Comparison of ENCODE assay signal across 17 mouse cellular contexts in genomic region chr3:132903386-132903785, GRCm38 (mm10). TPM values are rescaled to one million over a fixed set of nuclear protein-coding genes. Genes with fewer than 3 reads are reported as not detected.
"Had no signal": no experiment of that assay in that cellular context is flagged by ENCODE, and none has a peak within 500 bp of the region (broad histone marks: within the 10 kb centered on the region; RNA-seq: fewer than 3 reads in every experiment).

No protein-coding gene starts in this region.

- ATAC-seq: midbrain, embryonic 13.5 days; midbrain, embryonic 15.5 days had no signal

- H3K4me3 ChIP-seq: midbrain, embryonic 13.5 days; midbrain, embryonic 15.5 days; neural tube, embryonic 12.5 days; stomach, embryonic 15.5 days had no signal

- H3K27ac ChIP-seq: liver, embryonic 14.5 days; midbrain, embryonic 13.5 days; midbrain, embryonic 15.5 days; neural tube, embryonic 12.5 days; stomach, embryonic 15.5 days; stomach, postnatal 0 days had no signal

- H3K4me1 ChIP-seq: midbrain, embryonic 13.5 days; midbrain, embryonic 15.5 days; neural tube, embryonic 12.5 days; stomach, embryonic 15.5 days had no signal

- H3K9me3 ChIP-seq: midbrain, embryonic 13.5 days; midbrain, embryonic 15.5 days; neural tube, embryonic 12.5 days; stomach, embryonic 15.5 days had no signal

- DNase-seq: lung, adult 18-20 months; lung, embryonic 14.5 days; lung, postnatal 10 days; lung, postnatal 4 days; right cerebral cortex, postnatal 14 days; thymus, adult 18-20 months; thymus, postnatal 14 days; thymus, postnatal 36 days had no signal

- H3K36me3 ChIP-seq: midbrain, embryonic 13.5 days; midbrain, embryonic 15.5 days; neural tube, embryonic 12.5 days; stomach, embryonic 15.5 days had no signal

- H3K9ac ChIP-seq: liver, embryonic 14.5 days; lung, embryonic 14.5 days; midbrain, embryonic 13.5 days; midbrain, embryonic 15.5 days; neural tube, embryonic 12.5 days; stomach, embryonic 15.5 days had no signal

- H3K27me3 ChIP-seq: midbrain, embryonic 13.5 days; midbrain, embryonic 15.5 days; neural tube, embryonic 12.5 days; stomach, embryonic 15.5 days had no signal

- H3K4me2 ChIP-seq: lung, embryonic 14.5 days; midbrain, embryonic 11.5 days; midbrain, embryonic 13.5 days; midbrain, embryonic 15.5 days; neural tube, embryonic 12.5 days; stomach, embryonic 15.5 days had no signal

RNA-seq across cellular contexts. Expression of gene Npnt, which starts 46.7 kb away (rescaled TPM):
- total RNA-seq: megakaryocyte, adult 5-6 weeks; monocyte, adult 5-6 weeks had no signal
